Mouse (Mus musculus): Measurements from ENCODE around the gene Terf2.
"Not testable (repeated sequence)": the region's sequence is repeated elsewhere in the genome, so short reads cannot be mapped to it uniquely, and the experiment has no call there.

Gene Terf2

DNA sequence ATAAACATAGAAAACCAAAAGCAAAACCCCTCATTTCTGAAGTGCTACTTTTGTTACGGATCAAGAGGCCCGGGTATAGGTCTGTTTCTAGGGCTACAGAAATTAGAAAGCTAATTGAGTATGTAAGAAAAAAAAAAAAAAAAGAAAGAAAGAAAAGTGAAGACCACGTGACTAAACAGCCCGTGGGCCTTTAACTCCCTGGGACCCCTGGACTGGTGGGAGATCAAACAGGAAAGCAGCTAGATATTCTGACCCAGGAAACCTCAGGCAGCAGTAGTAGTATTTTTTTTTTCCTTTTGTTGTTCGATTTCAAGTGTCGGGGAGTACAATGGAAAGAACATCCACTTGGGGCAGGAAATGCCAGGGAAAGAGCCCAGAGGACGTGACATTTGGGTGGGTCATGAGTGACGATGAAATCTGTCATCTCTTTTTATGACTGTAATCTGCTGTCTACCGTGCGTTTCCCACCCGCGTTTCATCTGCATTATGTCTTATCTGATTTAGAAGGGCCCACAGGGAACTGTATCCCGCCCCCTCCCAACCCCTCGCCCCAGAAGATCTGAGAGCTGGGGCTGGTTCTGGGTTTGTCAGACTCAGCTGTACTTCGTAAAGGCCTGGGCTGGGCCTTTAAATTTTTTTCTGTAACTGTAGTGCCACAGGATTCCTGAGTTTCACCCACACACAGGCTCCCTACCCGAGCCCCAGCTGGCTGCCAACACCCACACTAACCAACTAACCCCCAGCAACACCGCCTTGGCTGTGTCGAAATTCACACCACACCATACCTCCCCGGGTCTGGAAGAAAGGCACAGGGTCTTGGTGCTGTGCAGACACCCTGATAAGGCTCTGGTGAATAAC lies 18.0 kb upstream of the Terf2 start:
- DNase-seq (ENCODE audit: low read depth, low spot score): no peak

- DNase-seq (ENCODE audit: low read depth, low spot score): no peak
Measured at GRCm38 (mm10) chr8:107113209-107113608, 16.9 kb upstream of the Terf2 start.

DNA sequence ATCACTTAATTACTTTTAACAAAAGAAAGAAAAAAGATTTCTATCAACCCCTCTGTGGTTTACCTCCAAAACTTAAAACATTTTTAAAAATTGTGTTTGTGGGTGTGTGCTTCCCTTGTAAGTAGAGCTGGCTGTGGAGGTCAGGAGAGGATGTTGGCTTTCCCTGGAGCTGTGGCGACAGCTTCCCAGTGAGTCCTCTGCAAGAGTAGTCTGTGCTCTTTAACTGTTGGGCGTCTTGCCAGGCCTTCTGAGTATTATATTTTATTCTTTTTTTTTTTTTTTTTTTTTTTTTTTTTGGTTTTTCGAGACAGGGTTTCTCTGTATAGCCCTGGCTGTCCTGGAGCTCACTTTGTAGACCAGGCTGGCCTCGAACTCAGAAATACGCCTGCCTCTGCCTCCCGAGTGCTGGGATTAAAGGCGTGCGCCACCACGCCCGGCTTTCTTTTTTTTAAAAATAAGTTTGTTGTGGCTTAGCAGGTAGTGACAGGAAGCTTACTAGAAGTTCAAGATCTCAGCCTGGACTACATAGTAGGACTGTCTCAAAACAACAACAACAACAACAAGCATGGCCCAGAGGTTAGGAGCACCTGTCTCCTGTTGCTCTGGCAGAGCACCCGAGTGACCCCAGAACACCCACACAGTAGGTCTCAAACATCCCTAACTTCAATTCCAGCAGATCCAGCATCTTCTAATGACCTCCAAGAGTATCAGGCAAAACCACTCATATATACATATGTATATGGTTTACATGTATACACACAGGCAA lies 15.2 kb upstream of the Terf2 start:
- DNase-seq (ENCODE audit: low read depth, low spot score): no peak

- no peak for DNase-seq (ENCODE audit: low read depth, low spot score)
Measured at GRCm38 (mm10) chr8:107110629-107111330, 14.4 kb upstream of the Terf2 start.

DNA sequence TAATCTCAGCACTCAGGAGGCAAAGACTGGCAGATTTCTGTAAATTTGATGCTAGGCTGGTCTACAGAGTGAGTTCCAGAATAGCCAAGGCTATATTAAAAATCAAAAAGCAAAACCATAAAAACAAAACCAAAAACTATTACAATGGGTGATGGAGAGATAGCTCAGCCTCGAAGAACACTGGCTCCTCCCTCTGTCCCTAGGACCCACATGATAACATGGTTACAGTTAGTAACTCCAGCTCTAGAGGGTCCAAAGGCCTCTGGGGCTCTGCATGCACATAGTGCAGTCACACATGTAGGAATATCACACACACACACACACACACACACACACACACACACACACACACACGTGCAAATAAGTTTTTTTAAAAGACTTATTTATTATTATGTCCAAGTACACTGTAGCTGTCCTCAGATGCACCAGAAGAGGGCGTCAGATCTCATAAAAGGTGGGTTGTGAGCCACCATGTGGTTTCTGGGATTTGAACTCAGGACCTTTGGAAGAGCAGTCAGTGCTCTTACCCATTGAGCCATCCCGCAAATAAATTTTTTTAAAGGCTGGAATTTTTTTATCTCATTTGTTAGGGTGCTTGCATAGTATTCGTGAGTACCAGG lies 13.6 kb upstream of the Terf2 start:
- no peak for DNase-seq (ENCODE audit: low read depth, low spot score)

DNA sequence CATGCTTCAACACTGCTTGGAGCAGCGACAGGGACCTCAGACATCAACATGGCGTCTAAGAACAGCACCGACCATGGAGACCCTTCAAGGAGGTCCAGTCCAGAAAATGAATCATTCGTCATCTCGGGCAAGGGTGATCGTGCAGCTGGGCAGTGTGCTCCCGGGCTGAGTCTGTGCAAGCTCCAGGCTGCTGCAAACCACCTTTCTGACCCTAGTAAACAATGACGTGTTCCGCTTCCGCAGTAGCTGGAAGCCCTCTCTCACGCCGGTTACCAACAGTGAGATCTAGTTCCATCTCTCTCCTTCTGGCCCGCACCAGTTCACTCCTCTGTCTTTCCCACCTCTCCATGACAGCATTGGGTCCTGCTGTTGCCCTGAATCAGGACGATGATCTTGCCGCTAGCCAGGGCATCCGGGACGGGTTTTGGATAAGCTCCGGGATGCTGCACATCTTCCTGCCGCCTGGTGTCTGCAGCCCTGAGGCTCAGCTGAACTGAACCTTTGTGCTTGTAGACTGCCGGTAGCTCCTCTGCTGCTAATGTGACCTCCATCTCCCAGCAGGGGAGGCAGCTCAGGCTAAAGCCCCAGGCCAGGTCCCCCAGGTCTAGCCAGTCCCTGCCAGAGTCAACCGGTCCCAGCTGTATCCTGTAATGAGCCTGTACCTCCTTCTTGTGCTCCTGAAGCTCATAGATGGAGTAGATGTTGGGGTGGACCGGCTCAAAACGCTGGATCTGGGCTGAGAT lies 12.8 kb upstream of the Terf2 start:
- DNase-seq (ENCODE audit: low read depth, low spot score): no peak

DNA sequence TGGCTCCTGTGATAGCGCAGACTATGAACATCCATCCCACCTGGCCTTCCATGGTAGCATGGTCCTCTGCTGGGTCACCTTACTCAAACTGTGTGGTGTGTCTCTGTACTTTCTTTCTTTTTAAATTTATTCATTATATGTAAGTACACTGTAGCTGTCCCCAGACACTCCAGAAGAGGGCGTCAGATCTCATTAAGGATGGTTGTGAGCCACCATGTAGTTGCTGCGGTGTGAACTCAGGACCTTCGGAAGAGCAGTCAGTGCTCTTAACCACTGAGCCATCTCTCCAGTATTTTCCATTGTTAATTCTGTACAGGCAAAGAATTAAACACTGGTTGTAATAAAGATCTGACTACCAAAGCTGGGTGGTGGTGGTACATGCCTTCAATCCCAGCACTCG lies 11.7 kb upstream of the Terf2 start:
- DNase-seq (ENCODE audit: low read depth, low spot score): not testable (repeated sequence)

DNA sequence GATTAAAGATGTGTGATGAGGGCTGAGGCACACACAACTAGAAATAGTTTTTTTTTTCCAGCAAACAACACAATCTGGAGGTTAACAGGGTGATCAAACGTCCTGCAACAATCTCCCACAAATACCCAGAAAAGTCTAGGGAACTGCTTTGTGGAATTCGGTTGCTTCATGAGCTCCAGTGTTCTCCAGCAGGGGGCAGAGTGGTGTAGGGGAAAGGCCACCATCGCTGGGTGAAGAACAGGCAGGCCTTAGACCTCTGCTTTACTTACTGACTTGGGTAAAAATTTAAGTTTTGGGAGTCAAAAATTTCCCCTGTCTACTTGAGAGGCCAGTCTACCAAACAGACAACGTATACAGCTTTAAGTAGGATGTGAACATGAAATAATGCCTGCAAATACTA lies 8.2 kb upstream of the Terf2 start:
- peak; percentile 47 for DNase-seq (ENCODE audit: low read depth, low spot score)

GRCm38 (mm10) chr8:107100635-107101034 lies 4.3 kb upstream of the Terf2 start:
- no peak for DNase-seq (ENCODE audit: low read depth, low spot score)

- DNase-seq (ENCODE audit: low read depth, low spot score): no peak
Measured at GRCm38 (mm10) chr8:107095717-107096365, 506 bp downstream of the Terf2 start.

- DNase-seq (ENCODE audit: low read depth, low spot score): no peak
Measured at GRCm38 (mm10) chr8:107090531-107090930, 5.8 kb downstream of the Terf2 start.

- DNase-seq (ENCODE audit: low read depth, low spot score): no peak
Measured at GRCm38 (mm10) chr8:107088526-107089063, 7.8 kb downstream of the Terf2 start.

DNA sequence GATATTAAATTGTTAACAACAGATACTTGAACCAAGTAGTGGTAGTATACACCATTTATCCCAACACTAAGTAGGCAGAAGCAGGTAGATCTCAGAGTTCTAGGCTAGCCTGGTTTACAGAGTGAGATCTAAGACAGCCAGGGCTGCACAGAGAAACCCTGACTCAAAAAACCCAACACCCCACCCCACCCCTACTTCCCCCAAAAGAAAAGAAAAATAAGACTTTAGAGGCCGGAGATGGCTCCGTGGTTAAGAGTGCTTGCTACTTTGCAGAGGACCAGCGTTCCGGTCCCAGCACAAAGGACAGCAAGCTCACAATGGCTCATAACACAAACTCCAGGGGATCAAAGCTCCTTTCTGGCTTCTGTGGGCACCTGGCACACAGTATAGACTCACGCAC lies 10.3 kb downstream of the Terf2 start:
- no peak for DNase-seq (ENCODE audit: low read depth, low spot score)

DNA sequence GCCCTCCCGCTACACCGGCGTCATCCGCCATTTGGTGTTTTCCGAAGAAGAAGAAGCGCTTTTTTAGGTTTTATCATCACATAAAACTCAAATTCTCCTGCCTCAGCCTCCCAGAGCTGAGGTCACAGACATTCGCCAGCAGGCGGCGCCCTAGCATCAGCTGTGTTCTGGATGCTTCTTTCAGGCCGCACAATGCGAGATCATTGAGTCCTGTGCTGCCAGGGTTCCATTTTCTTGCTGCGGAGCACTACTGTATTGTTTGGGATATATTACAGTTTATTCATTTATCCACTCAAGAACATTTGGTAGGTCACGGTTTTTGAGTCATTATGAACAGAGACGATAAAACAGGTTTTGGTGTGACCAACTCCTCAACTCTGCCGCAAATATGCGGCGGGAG lies 11.0 kb downstream of the Terf2 start:
- DNase-seq (ENCODE audit: low read depth, low spot score): no peak

GRCm38 (mm10) chr8:107076239-107076888 lies 20.0 kb downstream of the Terf2 start:
- no peak for DNase-seq (ENCODE audit: low read depth, low spot score)

DNA sequence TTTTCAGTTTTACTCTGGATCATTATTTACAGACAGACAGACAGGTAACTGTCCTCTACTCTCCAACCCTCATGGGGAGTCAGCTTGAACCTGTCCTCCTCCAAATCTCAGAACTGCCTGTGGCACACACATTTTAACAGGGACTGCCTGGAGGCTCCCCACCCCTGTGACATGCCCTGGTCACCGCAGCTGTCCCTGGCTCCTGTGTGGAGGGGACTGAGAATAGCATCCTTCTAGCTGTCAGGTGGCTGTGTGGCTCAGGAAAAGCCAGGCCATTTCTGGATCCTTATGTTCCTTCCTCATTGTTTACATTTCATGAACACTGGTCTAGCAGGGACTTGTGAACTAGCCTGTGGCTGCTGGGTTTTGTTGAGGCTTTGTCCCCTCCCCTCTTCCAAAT lies 22.2 kb downstream of the Terf2 start:
- DNase-seq (ENCODE audit: low read depth, low spot score): no peak

DNA sequence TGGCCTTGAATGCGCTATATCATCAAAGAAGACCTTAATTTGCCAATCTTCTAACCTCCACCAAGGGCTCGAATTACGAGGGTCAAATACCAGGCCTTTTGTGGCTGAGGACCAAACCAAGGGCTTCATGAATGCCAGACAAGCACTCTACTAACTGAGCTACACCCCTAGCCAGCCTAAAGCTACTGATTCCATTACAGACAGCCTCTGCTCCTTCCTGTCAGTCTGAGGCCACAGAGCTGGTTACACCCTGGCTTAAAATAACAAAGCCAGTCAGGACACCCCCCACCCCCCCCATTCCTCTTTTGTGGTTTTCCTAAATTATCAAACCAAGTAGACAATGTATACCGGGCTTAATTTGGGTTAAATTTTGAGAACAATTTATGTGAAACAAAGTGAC lies 22.6 kb downstream of the Terf2 start:
- DNase-seq (ENCODE audit: low read depth, low spot score): no peak

GRCm38 (mm10) chr8:107065511-107066496 lies 30.5 kb downstream of the Terf2 start, which contains the start of gene Tmed6:
Gene Tmed6, minus strand, starts transcription at chr8:107065644.
- DNase-seq (ENCODE audit: low read depth, low spot score): no peak

DNA sequence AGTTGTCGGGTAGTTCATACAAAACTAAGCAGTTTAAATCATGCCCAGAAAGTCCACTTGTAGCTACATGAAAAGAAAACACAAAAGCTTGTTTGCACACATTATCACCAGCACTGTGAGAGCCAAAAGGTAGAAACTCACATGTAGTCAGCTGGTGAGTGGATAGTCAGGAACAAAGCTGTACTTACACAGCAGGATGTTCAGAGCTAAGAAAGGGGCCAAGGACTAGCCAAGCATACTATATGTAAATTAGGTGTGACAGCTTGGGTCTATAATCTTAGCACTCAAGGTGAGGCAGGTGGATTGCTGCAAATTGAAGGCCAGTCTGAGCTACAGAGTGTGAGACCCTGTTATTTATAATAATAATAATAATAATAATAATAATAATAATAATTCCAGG lies 33.7 kb downstream of the Terf2 start:
- DNase-seq (ENCODE audit: low read depth, low spot score): no peak
